Mouse (Mus musculus) neural tube, embryonic 12.5 days (tissue): ENCODE measurements at regions not wholly inside any gene's neighbourhood (a gene's known extent, or its start where the extent isn't known, plus 50 kb on each side); places are given as distances from the start of the nearest gene placed in this dataset.

Experiments used
- ATAC-seq: fragments of 200-750 bp; cut with Nextera tagmentation; 2 replicates; pipeline ENCODE4 v1.8.0; 2017; ENCODE audit warnings: low read depth, mild to moderate bottlenecking, moderate TSS enrichment, moderate library complexity; ENCODE audit not compliant: low FRiP score
- H3K27ac ChIP-seq: fragments of 300-500 bp; sonication (generic); 2 replicates; pipeline ENCODE4 v1.5.1; 2016
- H3K27me3 ChIP-seq: fragments of 300-500 bp; sonication (generic); replicated peaks from 2 replicates; pipeline ENCODE4 v1.6.1; 2016; ENCODE audit warnings: mild to moderate bottlenecking
- H3K36me3 ChIP-seq: fragments of 300-500 bp; sonication (generic); 2 replicates; pipeline ENCODE4 v1.6.1; 2016; ENCODE audit warnings: mild to moderate bottlenecking
- H3K4me1 ChIP-seq: fragments of 300-500 bp; sonication (generic); 2 replicates; pipeline ENCODE4 v1.6.1; 2016
- H3K4me2 ChIP-seq: fragments of 300-500 bp; sonication (generic); replicated peaks from 2 replicates; pipeline ENCODE4 v1.6.1; 2016; ENCODE audit warnings: mild to moderate bottlenecking
- H3K4me3 ChIP-seq: fragments of 300-500 bp; sonication (generic); 2 replicates; pipeline ENCODE4 v1.5.1; 2016
- H3K9ac ChIP-seq: fragments of 300-500 bp; sonication (generic); 2 replicates; pipeline ENCODE4 v1.6.1; 2016; ENCODE audit warnings: mild to moderate bottlenecking
- H3K9me3 ChIP-seq: fragments of 300-500 bp; sonication (generic); 2 replicates; pipeline ENCODE4 v1.6.1; 2016; ENCODE audit warnings: mild to moderate bottlenecking
- whole genome bisulfite sequencing: fragments of 180-500 bp; shearing (Covaris S2); methylation state at CpG from one replicate; pipeline ENCODE4 v1.1.7; 2016; 5-methylcytosine and 5-hydroxymethylcytosine counted together

DNA sequence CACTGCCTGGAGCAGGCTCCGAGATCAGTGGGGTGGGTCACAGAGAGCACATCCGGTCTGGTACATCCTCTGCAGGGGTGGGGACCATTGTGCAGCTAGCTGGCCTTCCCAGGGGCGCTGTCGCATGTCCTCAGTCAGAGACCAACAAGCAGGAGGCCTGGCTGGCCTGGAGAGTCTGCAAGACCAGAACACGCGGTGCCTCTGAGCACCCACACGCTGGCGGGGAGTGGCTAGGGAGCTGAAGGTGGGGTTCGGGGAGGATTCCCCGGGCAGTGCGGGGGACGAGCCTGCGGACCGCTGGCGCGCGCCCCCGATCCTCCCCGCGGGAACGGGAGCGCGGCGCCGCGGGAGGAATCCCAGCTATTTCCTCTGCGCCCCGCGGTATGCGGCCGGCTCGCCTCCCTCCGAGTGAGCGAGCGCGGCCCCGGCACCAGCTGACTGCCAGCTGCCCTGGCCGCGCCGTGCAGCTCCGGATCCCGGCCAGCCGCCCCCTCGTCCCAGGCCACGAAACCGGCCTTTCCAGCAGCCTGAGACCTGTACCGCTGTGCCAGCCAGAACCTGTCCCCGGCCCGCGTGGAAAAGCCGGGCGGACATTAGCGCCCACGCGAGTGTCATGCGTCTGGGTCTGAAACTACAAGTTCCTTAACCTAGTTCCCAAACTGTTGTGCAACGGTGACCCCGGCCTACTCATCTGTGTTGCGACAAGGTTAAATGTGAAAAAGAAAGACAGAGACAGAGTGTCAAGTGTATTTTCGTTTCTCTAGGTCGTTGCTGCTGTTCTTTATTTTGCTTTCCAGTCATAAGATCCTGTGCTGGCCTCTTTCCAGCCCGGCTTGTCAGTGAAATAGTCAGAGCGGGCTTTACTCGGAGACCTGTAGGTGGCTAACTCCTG, 61.2 kb downstream of the Pkdcc start:
- Histone ChIP-seq H3K9ac (peak overlapping the region; percentile 69), H3K27me3 (peaks cover 5% of the 10 kb centered on the region; the same call in 1 of the 2 replicates), H3K36me3 (no peaks in the 10 kb centered on the region), H3K4me2 (peak overlapping the region; percentile 86), H3K9me3 (no peaks in the 10 kb centered on the region), H3K4me3 (peak overlapping the region; percentile 45), H3K4me1 (peaks cover 32% of the 10 kb centered on the region), H3K27ac (peak overlapping the region; percentile 32; the same call in 1 of the 2 replicates)
- WGBS = 6% methylated on average over 64 of the region's 64 CpGs
- ATAC-seq = peak; percentile 67

DNA sequence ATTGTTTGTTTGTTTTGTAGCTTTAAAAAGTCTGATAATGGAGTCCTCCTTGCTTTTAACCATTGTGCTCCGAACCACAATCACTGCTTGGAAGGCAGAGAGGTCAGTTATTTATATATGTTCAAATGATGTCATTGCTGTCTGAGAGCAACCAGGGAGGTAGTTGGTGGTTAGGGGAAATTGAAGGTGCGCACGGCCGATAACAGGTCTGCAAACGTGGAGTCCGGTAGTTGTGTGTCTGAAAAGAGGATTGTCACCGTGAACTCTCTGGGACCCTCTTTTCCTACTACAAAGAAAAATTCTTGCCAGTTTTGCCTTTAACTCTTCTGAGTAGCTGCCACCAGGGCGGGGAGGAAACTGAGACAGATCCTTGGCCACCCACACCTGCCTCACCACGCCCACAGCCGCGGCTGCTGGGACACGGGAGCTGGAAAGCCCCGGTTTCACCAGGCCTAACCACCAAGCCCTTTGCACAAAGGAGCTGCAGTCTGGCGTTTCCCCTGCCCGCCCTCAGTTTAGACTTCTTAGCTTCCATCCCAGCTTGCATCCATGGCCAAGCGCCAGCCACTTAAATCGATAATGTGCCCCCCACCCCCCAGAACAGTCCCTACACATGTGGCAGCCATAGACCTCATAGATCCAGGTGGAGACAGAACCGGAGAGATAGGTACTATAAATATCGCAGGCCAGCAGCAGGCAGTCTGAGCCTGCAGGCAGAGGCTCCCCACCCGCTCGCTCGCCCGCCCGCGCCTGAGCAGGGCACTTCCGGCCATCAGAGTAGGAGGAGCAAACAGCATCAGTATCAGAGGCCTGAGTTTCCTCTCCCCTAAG, 62.2 kb downstream of the Pkdcc start:
- ATAC-seq = peak; percentile 52
- peak overlapping the region; percentile 86 for H3K4me2 ChIP-seq
- H3K9me3 ChIP-seq = no peaks in the 10 kb centered on the region
- peak overlapping the region; percentile 16 for H3K4me3 ChIP-seq
- H3K27me3 ChIP-seq = peaks cover 5% of the 10 kb centered on the region; the same call in 1 of the 2 replicates
- 28% methylated on average over 26 of the region's 26 CpGs for WGBS
- H3K36me3 ChIP-seq = no peaks in the 10 kb centered on the region
- H3K27ac ChIP-seq = 0 out of 2 replicates have a peak overlapping the region, but pooled peaks have one; percentile 21
- H3K9ac ChIP-seq = peak overlapping the region; percentile 47; the same call in 1 of the 2 replicates
- H3K4me1 ChIP-seq = peaks cover 32% of the 10 kb centered on the region

DNA sequence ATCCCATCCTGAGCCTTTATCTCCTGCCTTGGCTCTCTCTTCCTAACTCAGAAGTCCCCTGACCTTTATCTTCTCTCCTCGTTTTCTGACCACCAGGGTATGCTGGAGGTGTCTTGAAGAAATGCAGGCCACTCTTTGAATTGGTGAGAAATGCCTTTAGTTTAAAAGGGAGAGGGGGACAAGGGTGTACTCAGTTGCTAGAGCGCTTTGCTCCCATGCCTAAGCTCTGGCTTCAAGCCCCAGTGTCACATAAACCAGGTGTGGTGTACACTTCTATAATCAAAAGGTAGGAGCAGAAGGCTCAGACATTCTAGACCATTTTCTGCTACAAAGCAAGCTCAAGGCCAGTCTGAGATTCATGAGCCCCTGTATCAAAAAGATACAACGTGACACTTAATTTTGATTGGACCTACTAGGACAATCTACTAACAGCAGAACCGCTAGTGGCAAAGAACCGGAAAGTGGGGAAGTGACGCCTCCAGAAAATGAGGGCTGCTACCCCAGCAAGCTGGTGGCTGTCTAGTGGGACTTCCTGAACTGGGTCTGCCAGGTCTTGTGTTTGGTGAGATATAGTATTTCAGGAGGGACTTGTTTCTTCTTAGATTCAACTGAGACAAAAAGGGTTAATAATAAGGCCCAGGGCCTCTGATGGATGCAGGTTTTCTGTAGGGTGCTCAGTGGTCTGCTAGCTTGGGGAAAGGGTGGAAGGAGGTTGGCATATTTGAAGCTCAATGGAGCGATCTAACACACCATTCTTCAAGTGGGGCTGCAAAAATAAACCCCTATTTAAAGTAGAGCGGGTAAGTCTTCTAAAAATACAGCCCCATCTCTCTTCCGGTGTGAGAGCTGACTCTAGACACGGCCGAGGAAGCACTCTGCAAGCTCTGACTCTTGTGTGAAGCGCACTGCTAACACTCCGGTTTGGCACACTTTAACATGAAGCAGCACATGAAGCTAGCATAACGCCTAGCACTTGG, 63.1 kb downstream of the Pkdcc start:
- Histone ChIP-seq H3K27ac (0 out of 2 replicates have a peak overlapping the region, but pooled peaks have one; percentile 21), H3K4me2 (peak overlapping the region; percentile 51), H3K4me3 (0 out of 2 replicates have a peak overlapping the region, but pooled peaks have one; percentile 16), H3K9me3 (no peaks in the 10 kb centered on the region), H3K27me3 (peaks cover 2% of the 10 kb centered on the region; the same call in 1 of the 2 replicates), H3K9ac (no peak overlapping the region), H3K36me3 (no peaks in the 10 kb centered on the region), H3K4me1 (peaks cover 32% of the 10 kb centered on the region)
- peak; percentile 0; the same call in 1 of the 2 replicates for ATAC-seq
- WGBS = 81% methylated on average over 14 of the region's 14 CpGs

DNA sequence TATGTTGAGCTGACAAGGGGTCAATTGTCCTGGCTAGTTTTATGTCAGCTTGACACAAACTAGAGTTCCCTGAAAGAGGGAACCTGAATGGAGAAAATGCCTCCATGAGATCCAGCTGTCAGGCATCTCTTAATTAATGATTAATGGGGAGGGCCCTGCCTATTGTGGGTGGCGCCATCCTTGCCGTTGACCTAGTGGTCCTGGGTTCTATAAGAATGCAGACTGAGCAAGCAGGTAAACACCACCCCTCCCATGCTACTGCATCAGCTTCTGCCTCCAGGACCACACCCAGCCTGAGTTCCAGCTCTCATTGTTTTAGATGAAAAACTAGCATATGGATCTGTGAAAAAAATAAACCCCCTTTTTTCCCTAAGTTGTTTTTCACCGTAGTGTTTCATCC, 67.4 kb upstream of the Eml4 start:
- 63% methylated on average over 3 of the region's 3 CpGs for WGBS
- Histone ChIP-seq H3K4me3 (no peak overlapping the region), H3K9me3 (no peaks in the 10 kb centered on the region), H3K27ac (no peak overlapping the region), H3K4me2 (no peak overlapping the region), H3K27me3 (no peaks in the 10 kb centered on the region), H3K4me1 (peaks cover 16% of the 10 kb centered on the region), H3K9ac (no peak overlapping the region), H3K36me3 (no peaks in the 10 kb centered on the region)
- ATAC-seq = no peak

DNA sequence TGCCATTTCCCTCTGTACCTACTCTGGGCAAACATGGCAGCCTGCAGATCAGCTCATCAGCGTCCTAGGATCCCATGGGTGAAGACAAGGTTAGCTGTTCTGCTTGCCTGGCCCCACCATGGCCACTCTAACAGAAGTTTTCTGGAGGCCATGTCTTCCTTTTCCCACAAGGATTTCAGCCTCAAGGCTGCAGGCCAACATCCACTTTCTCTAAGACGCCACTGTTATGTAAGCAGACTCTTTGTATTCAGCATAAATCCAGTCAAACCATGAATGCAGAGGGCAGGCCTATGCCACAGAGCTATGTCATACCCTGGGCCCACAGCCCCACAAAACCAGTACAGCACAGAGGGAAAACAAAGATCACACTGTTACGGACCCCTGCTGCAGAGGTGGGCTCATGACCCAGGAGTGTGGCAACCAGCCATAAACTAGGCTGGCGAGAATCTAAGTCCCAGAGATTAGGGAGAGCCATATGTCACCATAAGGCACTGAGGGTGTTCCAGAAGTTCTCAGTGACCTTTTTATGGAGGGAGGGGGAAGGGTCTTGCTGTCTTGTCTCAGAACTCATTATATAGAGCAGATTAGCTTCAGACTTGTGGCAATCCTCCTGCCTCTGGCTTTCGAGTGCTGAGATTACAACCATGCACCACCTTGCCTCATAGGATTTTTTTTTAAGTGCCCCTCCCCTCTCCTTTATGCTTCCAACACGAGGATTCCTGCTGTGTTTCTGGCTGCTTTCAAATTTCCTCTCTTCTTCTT, 63.2 kb upstream of the Eml4 start:
- no peaks in the 10 kb centered on the region for H3K9me3 ChIP-seq
- H3K27me3 ChIP-seq = no peaks in the 10 kb centered on the region
- peak; percentile 84 for ATAC-seq
- H3K27ac ChIP-seq = peak overlapping the region; percentile 53
- no peak overlapping the region for H3K4me3 ChIP-seq
- H3K4me2 ChIP-seq = peak overlapping the region; percentile 16; the same call in 1 of the 2 replicates
- H3K36me3 ChIP-seq = no peaks in the 10 kb centered on the region
- 37% methylated on average over 6 of the region's 6 CpGs for WGBS
- H3K4me1 ChIP-seq = peaks cover 10% of the 10 kb centered on the region
- H3K9ac ChIP-seq = no peak overlapping the region

DNA sequence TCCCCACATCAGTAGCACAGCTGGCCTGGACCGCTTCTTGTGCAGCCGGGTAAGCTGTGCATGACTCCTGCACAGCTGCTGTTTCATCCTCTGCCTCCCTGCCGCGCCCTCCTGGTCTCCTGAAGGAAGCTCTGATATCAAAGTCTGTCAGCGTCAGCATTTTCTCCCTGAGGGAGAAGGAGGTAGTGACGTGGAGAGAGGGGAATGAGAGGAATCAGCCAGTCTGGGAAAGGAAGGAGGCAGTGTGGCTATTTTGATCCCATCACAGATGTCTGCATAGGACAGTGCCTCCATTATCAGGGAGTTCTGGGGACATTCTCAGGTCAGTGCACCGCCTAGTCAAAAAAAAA, 62.6 kb upstream of the Eml4 start:
- Histone ChIP-seq H3K4me1 (peaks cover 10% of the 10 kb centered on the region), H3K4me2 (peak overlapping the region; percentile 16; the same call in 1 of the 2 replicates), H3K27ac (peak overlapping the region; percentile 53), H3K4me3 (no peak overlapping the region), H3K36me3 (no peaks in the 10 kb centered on the region), H3K9me3 (no peaks in the 10 kb centered on the region), H3K9ac (no peak overlapping the region), H3K27me3 (no peaks in the 10 kb centered on the region)
- WGBS = 18% methylated on average over 7 of the region's 7 CpGs
- ATAC-seq = peak; percentile 66; the same call in 1 of the 2 replicates

DNA sequence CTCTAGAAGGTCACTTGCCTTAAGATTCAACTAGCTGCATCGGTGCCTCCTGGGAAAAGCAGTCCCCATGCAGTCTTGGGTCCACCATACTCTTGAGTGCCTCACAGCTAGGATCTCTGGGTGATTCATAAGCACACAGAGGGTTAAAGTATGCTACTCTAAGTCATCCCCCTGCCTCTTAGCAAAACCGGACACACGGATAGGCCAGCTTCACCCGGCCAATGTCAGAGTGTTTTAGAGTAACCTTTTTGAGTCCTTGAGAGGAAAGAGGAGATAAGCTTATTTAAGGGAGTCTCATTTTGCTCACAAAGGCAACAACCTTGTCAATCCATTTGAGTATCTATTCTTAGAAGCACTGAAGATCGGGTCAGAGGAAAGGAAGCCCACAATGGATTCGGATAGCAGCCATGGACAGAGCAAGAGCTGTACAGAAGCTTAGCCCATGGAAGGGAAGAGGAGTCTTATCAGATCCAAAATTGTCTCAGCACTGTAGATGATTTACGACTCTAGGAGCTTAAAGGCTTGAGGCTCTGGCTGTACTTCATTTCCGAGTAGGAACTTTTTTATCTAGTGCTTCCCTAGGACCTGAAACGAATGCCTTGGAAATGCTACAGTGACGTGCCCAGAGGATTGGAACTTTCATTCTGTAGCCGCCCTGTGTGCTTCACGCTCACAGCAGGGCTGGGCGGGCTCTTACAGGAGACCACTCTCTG, 55.0 kb upstream of the Eml4 start:
- Histone ChIP-seq H3K4me2 (no peak overlapping the region), H3K27me3 (no peaks in the 10 kb centered on the region), H3K9me3 (no peaks in the 10 kb centered on the region), H3K27ac (no peak overlapping the region), H3K36me3 (no peaks in the 10 kb centered on the region), H3K4me3 (no peak overlapping the region), H3K9ac (no peak overlapping the region), H3K4me1 (no peaks in the 10 kb centered on the region)
- WGBS = 85% methylated on average over 13 of the region's 13 CpGs
- no peak for ATAC-seq

DNA sequence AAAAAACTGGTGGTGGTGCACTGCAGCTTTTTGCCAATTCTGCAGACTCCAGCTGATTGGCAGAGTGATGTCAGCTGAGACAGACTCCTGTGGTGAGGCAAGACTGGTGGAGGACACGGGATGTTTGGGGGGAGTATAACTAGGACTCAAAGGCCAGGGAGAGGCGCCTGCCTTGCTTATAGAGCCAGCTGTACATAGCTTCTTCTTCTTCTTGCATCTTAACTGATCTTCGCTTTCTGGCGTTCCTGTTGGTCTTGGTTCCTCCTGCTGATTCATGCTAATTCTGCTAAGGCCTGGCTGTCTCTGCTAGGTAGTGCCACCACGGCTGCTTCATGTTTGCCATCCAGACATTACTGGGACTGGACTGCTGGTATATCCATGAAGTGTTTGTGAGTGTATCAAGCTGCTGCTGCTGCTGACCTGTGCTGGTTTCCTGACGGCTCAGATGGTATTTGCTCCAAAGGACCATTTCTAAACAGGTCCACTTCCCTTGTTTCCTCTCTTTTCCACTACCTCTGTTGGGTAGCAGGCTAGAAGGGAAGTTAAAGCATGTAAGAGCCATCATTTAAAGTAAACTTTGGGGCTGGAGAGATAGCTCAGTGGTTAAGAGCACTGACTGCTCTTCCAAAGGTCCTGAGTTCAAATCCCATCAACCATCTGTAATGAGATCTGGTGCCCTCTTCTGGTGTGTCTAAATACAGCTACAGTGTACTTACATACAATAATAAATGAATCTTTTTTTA, 53.2 kb upstream of the Eml4 start:
- Histone ChIP-seq H3K9ac (no peak overlapping the region), H3K9me3 (no peaks in the 10 kb centered on the region), H3K27me3 (no peaks in the 10 kb centered on the region), H3K36me3 (no peaks in the 10 kb centered on the region), H3K27ac (no peak overlapping the region), H3K4me2 (no peak overlapping the region), H3K4me1 (no peaks in the 10 kb centered on the region), H3K4me3 (no peak overlapping the region)
- ATAC-seq = no peak
- 76% methylated on average over 6 of the region's 6 CpGs for WGBS
